Mouse (Mus musculus): ENCODE results near the gene Mtrex. TPM values are rescaled to one million over a fixed set of nuclear protein-coding genes. Genes with fewer than 3 reads are reported as not detected.

Mtrex gene
- polyA plus RNA-seq, 1 experiment from 2014 or later: 53.8 TPM

- Histone ChIP-seq H3K9ac (no peak overlapping the region), H3K9me3 (no peaks in the 10 kb centered on the region), H3K27ac (no peak overlapping the region), H3K36me3 (peaks cover 78% of the 10 kb centered on the region), H3K4me2 (no peak overlapping the region), H3K27me3 (no peaks in the 10 kb centered on the region), H3K4me3 (no peak overlapping the region), H3K4me1 (no peaks in the 10 kb centered on the region)
- 95% methylated on average over 1 of the region's 1 CpGs for WGBS
- no peak for ATAC-seq (ENCODE audit: insufficient number of reproducible peaks, low FRiP score, low TSS enrichment, low read depth)
These were observed 64.1 kb downstream of the Mtrex start for GRCm38 (mm10) chr13:112862978-112863677.

- Histone ChIP-seq H3K9me3 (no peaks in the 10 kb centered on the region), H3K4me2 (no peak overlapping the region), H3K36me3 (peaks cover 75% of the 10 kb centered on the region), H3K4me3 (no peak overlapping the region), H3K27ac (no peak overlapping the region), H3K4me1 (no peaks in the 10 kb centered on the region), H3K27me3 (no peaks in the 10 kb centered on the region), H3K9ac (no peak overlapping the region)
- WGBS: 81% methylated on average over 3 of the region's 3 CpGs
- no peak for ATAC-seq (ENCODE audit: insufficient number of reproducible peaks, low FRiP score, low TSS enrichment, low read depth)
These were observed 64.9 kb downstream of the Mtrex start for GRCm38 (mm10) chr13:112862342-112862741.

- H3K4me3 ChIP-seq: no peak overlapping the region
- no peak overlapping the region for H3K4me2 ChIP-seq
- no peaks in the 10 kb centered on the region for H3K4me1 ChIP-seq
- H3K27ac ChIP-seq: no peak overlapping the region
- H3K9ac ChIP-seq: no peak overlapping the region
- H3K36me3 ChIP-seq: peaks cover 76% of the 10 kb centered on the region
- H3K27me3 ChIP-seq: no peaks in the 10 kb centered on the region
- 50% methylated on average over 5 of the region's 5 CpGs for WGBS
- no peaks in the 10 kb centered on the region for H3K9me3 ChIP-seq
- no peak for ATAC-seq (ENCODE audit: insufficient number of reproducible peaks, low FRiP score, low TSS enrichment, low read depth)
These were observed 65.3 kb downstream of the Mtrex start for GRCm38 (mm10) chr13:112861825-112862306.

GRCm38 (mm10) chr13:112860911-112861310, 66.3 kb downstream of the Mtrex start:
- WGBS: 89% methylated on average over 9 of the region's 9 CpGs
- H3K9ac ChIP-seq: no peak overlapping the region
- no peak overlapping the region for H3K27ac ChIP-seq
- no peaks in the 10 kb centered on the region for H3K4me1 ChIP-seq
- H3K9me3 ChIP-seq: no peaks in the 10 kb centered on the region
- H3K27me3 ChIP-seq: no peaks in the 10 kb centered on the region
- H3K4me2 ChIP-seq: no peak overlapping the region
- peaks cover 72% of the 10 kb centered on the region for H3K36me3 ChIP-seq
- no peak for ATAC-seq (ENCODE audit: insufficient number of reproducible peaks, low FRiP score, low TSS enrichment, low read depth)
- no peak overlapping the region for H3K4me3 ChIP-seq

- Histone ChIP-seq H3K9me3 (no peaks in the 10 kb centered on the region), H3K4me1 (no peaks in the 10 kb centered on the region), H3K27me3 (no peaks in the 10 kb centered on the region), H3K4me2 (no peak overlapping the region), H3K36me3 (peaks cover 67% of the 10 kb centered on the region), H3K4me3 (no peak overlapping the region), H3K9ac (no peak overlapping the region), H3K27ac (no peak overlapping the region)
- WGBS: 88% methylated on average over 2 of the region's 2 CpGs
- ATAC-seq (ENCODE audit: insufficient number of reproducible peaks, low FRiP score, low TSS enrichment, low read depth): no peak
These were observed 66.8 kb downstream of the Mtrex start for GRCm38 (mm10) chr13:112860370-112860769.

- H3K9me3 ChIP-seq: no peaks in the 10 kb centered on the region
- peaks cover 60% of the 10 kb centered on the region for H3K36me3 ChIP-seq
- no peak overlapping the region for H3K4me2 ChIP-seq
- H3K4me1 ChIP-seq: no peaks in the 10 kb centered on the region
- no peak overlapping the region for H3K9ac ChIP-seq
- H3K27me3 ChIP-seq: no peaks in the 10 kb centered on the region
- no peak for ATAC-seq (ENCODE audit: insufficient number of reproducible peaks, low FRiP score, low TSS enrichment, low read depth)
- no peak overlapping the region for H3K4me3 ChIP-seq
- no peak overlapping the region for H3K27ac ChIP-seq
- 89% methylated on average over 21 of the region's 21 CpGs for WGBS
These were observed 67.5 kb downstream of the Mtrex start for GRCm38 (mm10) chr13:112859574-112860134.

GRCm38 (mm10) chr13:112857921-112858320, 69.3 kb downstream of the Mtrex start:
- no peak overlapping the region for H3K27ac ChIP-seq
- H3K9ac ChIP-seq: no peak overlapping the region
- H3K4me1 ChIP-seq: no peaks in the 10 kb centered on the region
- H3K4me2 ChIP-seq: no peak overlapping the region
- no peak overlapping the region for H3K4me3 ChIP-seq
- WGBS: 82% methylated on average over 7 of the region's 7 CpGs
- peaks cover 44% of the 10 kb centered on the region for H3K36me3 ChIP-seq
- no peak for ATAC-seq (ENCODE audit: insufficient number of reproducible peaks, low FRiP score, low TSS enrichment, low read depth)
- H3K27me3 ChIP-seq: no peaks in the 10 kb centered on the region
- no peaks in the 10 kb centered on the region for H3K9me3 ChIP-seq

GRCm38 (mm10) chr13:112854402-112854801, 72.8 kb downstream of the Mtrex start:
- no peaks in the 10 kb centered on the region for H3K9me3 ChIP-seq
- H3K36me3 ChIP-seq: peaks cover 17% of the 10 kb centered on the region
- H3K4me2 ChIP-seq: no peak overlapping the region
- H3K9ac ChIP-seq: no peak overlapping the region
- WGBS: 74% methylated on average over 6 of the region's 6 CpGs
- no peaks in the 10 kb centered on the region for H3K4me1 ChIP-seq
- H3K27ac ChIP-seq: no peak overlapping the region
- H3K4me3 ChIP-seq: no peak overlapping the region
- ATAC-seq (ENCODE audit: insufficient number of reproducible peaks, low FRiP score, low TSS enrichment, low read depth): no peak
- H3K27me3 ChIP-seq: no peaks in the 10 kb centered on the region

GRCm38 (mm10) chr13:112853710-112854316, 73.4 kb downstream of the Mtrex start:
- no peak for ATAC-seq (ENCODE audit: insufficient number of reproducible peaks, low FRiP score, low TSS enrichment, low read depth)
- Histone ChIP-seq H3K36me3 (peaks cover 14% of the 10 kb centered on the region), H3K4me2 (no peak overlapping the region), H3K4me1 (no peaks in the 10 kb centered on the region), H3K27ac (no peak overlapping the region), H3K9ac (no peak overlapping the region), H3K9me3 (no peaks in the 10 kb centered on the region), H3K4me3 (no peak overlapping the region), H3K27me3 (no peaks in the 10 kb centered on the region)
- WGBS: 82% methylated on average over 17 of the region's 17 CpGs

GRCm38 (mm10) chr13:112845931-112846330, 81.3 kb downstream of the Mtrex start:
- H3K4me1 ChIP-seq: 0 out of 2 replicates have a peak, but pooled peaks cover 1% of the 10 kb centered on the region
- H3K9me3 ChIP-seq: no peaks in the 10 kb centered on the region
- H3K27me3 ChIP-seq: no peaks in the 10 kb centered on the region
- ATAC-seq (ENCODE audit: insufficient number of reproducible peaks, low FRiP score, low TSS enrichment, low read depth): no peak
- H3K9ac ChIP-seq: no peak overlapping the region
- H3K27ac ChIP-seq: no peak overlapping the region
- 99% methylated on average over 3 of the region's 3 CpGs for WGBS
- H3K36me3 ChIP-seq: peaks cover 16% of the 10 kb centered on the region; the same call in 1 of the 2 replicates
- no peak overlapping the region for H3K4me3 ChIP-seq
- no peak overlapping the region for H3K4me2 ChIP-seq

GRCm38 (mm10) chr13:112840241-112841087, 86.7 kb downstream of the Mtrex start:
- ATAC-seq (ENCODE audit: insufficient number of reproducible peaks, low FRiP score, low TSS enrichment, low read depth): no peak
- WGBS: 76% methylated on average over 16 of the region's 16 CpGs
- no peaks in the 10 kb centered on the region for H3K27me3 ChIP-seq

More at GRCm38 (mm10) chr13:112840241-112841087, 86.7 kb downstream of the Mtrex start:
- no peak overlapping the region for H3K4me3 ChIP-seq
- H3K27ac ChIP-seq: no peak overlapping the region
- peaks cover 10% of the 10 kb centered on the region; the same call in 1 of the 2 replicates for H3K4me1 ChIP-seq
- H3K4me2 ChIP-seq: no peak overlapping the region
- peaks cover 9% of the 10 kb centered on the region; the same call in 1 of the 2 replicates for H3K36me3 ChIP-seq
- H3K9ac ChIP-seq: no peak overlapping the region
- no peaks in the 10 kb centered on the region for H3K9me3 ChIP-seq

All from limb, embryonic 15.5 days (tissue).